Comparison of ENCODE assay signal across 15 mouse cellular contexts in genomic region chr14:121309909-121310308, GRCm38 (mm10).
A peak's percentile ranks its signal among the peaks of the same experiment; 100 is the strongest.
DNase-seq lines count a peak whose midpoint lies in the region; ATAC-seq and TF ChIP-seq lines count a peak whose summit lies in the region.
"Had no signal": no experiment of that assay in that cellular context is flagged by ENCODE, and none has a peak within 500 bp of the region (broad histone marks: within the 10 kb centered on the region; RNA-seq: fewer than 3 reads in every experiment).

No protein-coding gene starts in this region.

- no peak for TF ChIP-seq POLR2A in liver, adult 2 months (IDR thresholded peaks at IDR 0.05; ENCODE audit: extremely low read depth, insufficient read depth, low read length)

- H3K79me2 ChIP-seq in liver, adult 2 months (ENCODE audit: control insufficient read depth, insufficient read depth, low read length): peaks cover 51% of the 10 kb centered on the region

- no peaks in the 10 kb centered on the region for H3K9me3 ChIP-seq in heart, embryonic 15.5 days (replicated peaks)
- H3K9me3 ChIP-seq in liver, embryonic 12.5 days (replicated peaks): no peaks in the 10 kb centered on the region
- no peaks in the 10 kb centered on the region for H3K9me3 ChIP-seq in intestine, embryonic 16.5 days (ENCODE audit: control insufficient read depth, low read length)
- H3K9me3 ChIP-seq: embryonic facial prominence, embryonic 15.5 days; forebrain, embryonic 13.5 days had no signal

- H3K36me3 ChIP-seq in heart, embryonic 15.5 days: no peaks in the 10 kb centered on the region
- H3K36me3 ChIP-seq in liver, adult 2 months (ENCODE audit: control insufficient read depth, insufficient read depth, low read length): no peaks in the 10 kb centered on the region; the same call in 1 of the 2 replicates
- H3K36me3 ChIP-seq in liver, embryonic 12.5 days: peaks cover 16% of the 10 kb centered on the region
- H3K36me3 ChIP-seq in intestine, embryonic 16.5 days (ENCODE audit: control insufficient read depth, insufficient read depth, low read length): no peaks in the 10 kb centered on the region
- H3K36me3 ChIP-seq: embryonic facial prominence, embryonic 15.5 days had no signal

- H3K27ac ChIP-seq in heart, embryonic 15.5 days: peak overlapping the region; percentile 26; the same call in 1 of the 2 replicates
- H3K27ac ChIP-seq in liver, adult 2 months (replicated peaks; ENCODE audit: insufficient read depth, low read depth, low read length): no peak overlapping the region
- H3K27ac ChIP-seq in liver, embryonic 12.5 days: no peak overlapping the region
- peak overlapping the region; percentile 14; the same call in 1 of the 2 replicates for H3K27ac ChIP-seq in intestine, embryonic 16.5 days (ENCODE audit: low read length)
- H3K27ac ChIP-seq: embryonic facial prominence, embryonic 15.5 days; forebrain, embryonic 13.5 days; hindbrain, embryonic 14.5 days had no signal

- H3K9ac ChIP-seq in heart, embryonic 15.5 days: no peak overlapping the region
- H3K9ac ChIP-seq in liver, adult 2 months (ENCODE audit: low read depth, low read length): no peak overlapping the region
- H3K9ac ChIP-seq in liver, embryonic 12.5 days: no peak overlapping the region
- H3K9ac ChIP-seq in intestine, embryonic 16.5 days (ENCODE audit: low read depth, low read length): no peak overlapping the region
- H3K9ac ChIP-seq: embryonic facial prominence, embryonic 15.5 days; forebrain, embryonic 13.5 days; hindbrain, embryonic 14.5 days had no signal

- peaks cover 69% of the 10 kb centered on the region for H3K4me1 ChIP-seq in heart, embryonic 15.5 days (replicated peaks)
- H3K4me1 ChIP-seq in liver, adult 2 months (ENCODE audit: control insufficient read depth, insufficient read depth, low read length): peaks cover 8% of the 10 kb centered on the region
- H3K4me1 ChIP-seq in liver, embryonic 12.5 days: peaks cover 45% of the 10 kb centered on the region
- peaks cover 43% of the 10 kb centered on the region for H3K4me1 ChIP-seq in intestine, embryonic 16.5 days (ENCODE audit: control insufficient read depth, insufficient read depth, low read length)

- no peak overlapping the region for H3K4me2 ChIP-seq in heart, embryonic 15.5 days
- H3K4me2 ChIP-seq in liver, embryonic 12.5 days: no peak overlapping the region
- H3K4me2 ChIP-seq in intestine, embryonic 16.5 days (ENCODE audit: low read depth, low read length): no peak overlapping the region
- H3K4me2 ChIP-seq: embryonic facial prominence, embryonic 15.5 days; forebrain, embryonic 13.5 days; hindbrain, embryonic 14.5 days; midbrain, embryonic 11.5 days had no signal

- no peak for TF ChIP-seq CTCF in liver, adult 2 months (IDR thresholded peaks at IDR 0.05; ENCODE audit: low read depth, low read length)

- H3K4me3 ChIP-seq in heart, embryonic 15.5 days: no peak overlapping the region
- H3K4me3 ChIP-seq in liver, adult 2 months (ENCODE audit: insufficient read depth, low read depth, low read length): no peak overlapping the region
- H3K4me3 ChIP-seq in liver, embryonic 12.5 days: no peak overlapping the region
- no peak overlapping the region for H3K4me3 ChIP-seq in intestine, embryonic 16.5 days (ENCODE audit: low read length)
- H3K4me3 ChIP-seq: embryonic facial prominence, embryonic 15.5 days; forebrain, embryonic 13.5 days had no signal

- no peak for DNase-seq in heart, adult 11 months
- DNase-seq in liver, adult 2 months (ENCODE audit: extremely low read depth, low read depth, low spot score): peak; percentile 27
- no peak for DNase-seq in neural tube, embryonic 10.5 days (ENCODE audit: extremely low spot score, low spot score)
- DNase-seq: cerebellum, adult 8-10 months; lung, postnatal 36 days; retina, postnatal 1 day; thymus, postnatal 14 days had no signal

- 59% methylated on average over 3 of the region's 3 CpGs for WGBS in heart, embryonic 15.5 days
- WGBS in liver, adult 2 months: 44% methylated on average over 3 of the region's 3 CpGs
- 63% methylated on average over 3 of the region's 3 CpGs for WGBS in liver, embryonic 12.5 days (ENCODE audit: insufficient replicate concordance)
- 52% methylated on average over 3 of the region's 3 CpGs for WGBS in intestine, embryonic 16.5 days

- no peaks in the 10 kb centered on the region for H3K27me3 ChIP-seq in heart, embryonic 15.5 days
- H3K27me3 ChIP-seq in liver, adult 2 months (ENCODE audit: control insufficient read depth, insufficient read depth, low read length): no peaks in the 10 kb centered on the region
- H3K27me3 ChIP-seq in liver, embryonic 12.5 days (replicated peaks): no peaks in the 10 kb centered on the region
- H3K27me3 ChIP-seq in intestine, embryonic 16.5 days (replicated peaks; ENCODE audit: control insufficient read depth, insufficient read depth, low read length): no peaks in the 10 kb centered on the region
- H3K27me3 ChIP-seq: embryonic facial prominence, embryonic 15.5 days; forebrain, embryonic 13.5 days had no signal

- no peak for ATAC-seq in heart, embryonic 15.5 days (replicated peaks; ENCODE audit: insufficient number of reproducible peaks, insufficient read depth, low FRiP score, low read depth)
- ATAC-seq in liver, embryonic 12.5 days: no peak
- ATAC-seq in intestine, embryonic 16.5 days: peak; percentile 77
- ATAC-seq in activated CD4-positive, CD25-positive, alpha-beta regulatory T cell, adult 4 months: no peak
- ATAC-seq: forebrain, embryonic 13.5 days had no signal

Comparison
In these comparisons a context has a peak if more than half of its experiments do, and no peak if none do; other contexts are left out.
1. H3K27ac ChIP-seq: peak in heart, embryonic 15.5 days (single experiment) and intestine, embryonic 16.5 days (single experiment); none in liver, adult 2 months (single experiment) and liver, embryonic 12.5 days (single experiment).